Mouse (Mus musculus): ENCODE data around the gene Rab3b.

Gene Rab3b

GRCm38 (mm10) chr4:108960619-108961460 lies 82.0 kb downstream of the Rab3b start:
- no peaks in the 10 kb centered on the region; the same call in 1 of the 2 replicates for H3K27me3 ChIP-seq (ENCODE audit: control insufficient read depth, insufficient read depth, low read length, poor library complexity, severe bottlenecking)
- no peak for DNase-seq (ENCODE audit: low read depth, low spot score)
- no peaks in the 10 kb centered on the region for H3K36me3 ChIP-seq (ENCODE audit: control insufficient read depth, insufficient read depth, low read length, poor library complexity, severe bottlenecking)

GRCm38 (mm10) chr4:108963017-108963416 lies 84.2 kb downstream of the Rab3b start:
- Histone ChIP-seq H3K36me3 (ENCODE audit: control insufficient read depth, insufficient read depth, low read length, poor library complexity, severe bottlenecking) (no peaks in the 10 kb centered on the region), H3K27me3 (ENCODE audit: control insufficient read depth, insufficient read depth, low read length, poor library complexity, severe bottlenecking) (no peaks in the 10 kb centered on the region; the same call in 1 of the 2 replicates)
- DNase-seq (ENCODE audit: low read depth, low spot score), result no peak

- H3K36me3 ChIP-seq (ENCODE audit: control insufficient read depth, insufficient read depth, low read length, poor library complexity, severe bottlenecking), result no peaks in the 10 kb centered on the region
- DNase-seq (ENCODE audit: low read depth, low spot score), result no peak
- H3K27me3 ChIP-seq (ENCODE audit: control insufficient read depth, insufficient read depth, low read length, poor library complexity, severe bottlenecking), result no peaks in the 10 kb centered on the region
Observed at GRCm38 (mm10) chr4:108969517-108969916, 90.7 kb downstream of the Rab3b start.

- Histone ChIP-seq H3K27me3 (ENCODE audit: control insufficient read depth, insufficient read depth, low read length, poor library complexity, severe bottlenecking) (no peaks in the 10 kb centered on the region), H3K36me3 (ENCODE audit: control insufficient read depth, insufficient read depth, low read length, poor library complexity, severe bottlenecking) (no peaks in the 10 kb centered on the region)
- DNase-seq (ENCODE audit: low read depth, low spot score), result no peak
Observed at GRCm38 (mm10) chr4:108971054-108971453, 92.2 kb downstream of the Rab3b start.

GRCm38 (mm10) chr4:108976458-108977071 lies 97.7 kb downstream of the Rab3b start:
- Histone ChIP-seq H3K27me3 (ENCODE audit: control insufficient read depth, insufficient read depth, low read length, poor library complexity, severe bottlenecking) (no peaks in the 10 kb centered on the region), H3K36me3 (ENCODE audit: control insufficient read depth, insufficient read depth, low read length, poor library complexity, severe bottlenecking) (no peaks in the 10 kb centered on the region)
- peak; percentile 61 for DNase-seq (ENCODE audit: low read depth, low spot score)

- Histone ChIP-seq H3K36me3 (ENCODE audit: control insufficient read depth, insufficient read depth, low read length, poor library complexity, severe bottlenecking) (no peaks in the 10 kb centered on the region), H3K27me3 (ENCODE audit: control insufficient read depth, insufficient read depth, low read length, poor library complexity, severe bottlenecking) (no peaks in the 10 kb centered on the region)
- DNase-seq (ENCODE audit: low read depth, low spot score), result peak; percentile 13
Observed at GRCm38 (mm10) chr4:108986833-108987472, 108.1 kb downstream of the Rab3b start.

- Histone ChIP-seq H3K27me3 (ENCODE audit: control insufficient read depth, insufficient read depth, low read length, poor library complexity, severe bottlenecking) (no peaks in the 10 kb centered on the region), H3K36me3 (ENCODE audit: control insufficient read depth, insufficient read depth, low read length, poor library complexity, severe bottlenecking) (no peaks in the 10 kb centered on the region)
- DNase-seq (ENCODE audit: low read depth, low spot score), result peak; percentile 47
Observed at GRCm38 (mm10) chr4:108987473-108987842, 108.6 kb downstream of the Rab3b start.

- Histone ChIP-seq H3K36me3 (ENCODE audit: control insufficient read depth, insufficient read depth, low read length, poor library complexity, severe bottlenecking) (no peaks in the 10 kb centered on the region), H3K27me3 (ENCODE audit: control insufficient read depth, insufficient read depth, low read length, poor library complexity, severe bottlenecking) (no peaks in the 10 kb centered on the region)
- DNase-seq (ENCODE audit: low read depth, low spot score), result no peak
Observed at GRCm38 (mm10) chr4:108989430-108989829, 110.6 kb downstream of the Rab3b start.

GRCm38 (mm10) chr4:108990032-108990431 lies 111.2 kb downstream of the Rab3b start:
- no peaks in the 10 kb centered on the region for H3K36me3 ChIP-seq (ENCODE audit: control insufficient read depth, insufficient read depth, low read length, poor library complexity, severe bottlenecking)
- H3K27me3 ChIP-seq (ENCODE audit: control insufficient read depth, insufficient read depth, low read length, poor library complexity, severe bottlenecking), result no peaks in the 10 kb centered on the region
- DNase-seq (ENCODE audit: low read depth, low spot score), result no peak

- H3K36me3 ChIP-seq (ENCODE audit: control insufficient read depth, insufficient read depth, low read length, poor library complexity, severe bottlenecking), result no peaks in the 10 kb centered on the region
- DNase-seq (ENCODE audit: low read depth, low spot score), result no peak
- H3K27me3 ChIP-seq (ENCODE audit: control insufficient read depth, insufficient read depth, low read length, poor library complexity, severe bottlenecking), result no peaks in the 10 kb centered on the region
Observed at GRCm38 (mm10) chr4:108990571-108990970, 111.7 kb downstream of the Rab3b start.

- no peaks in the 10 kb centered on the region for H3K36me3 ChIP-seq (ENCODE audit: control insufficient read depth, insufficient read depth, low read length, poor library complexity, severe bottlenecking)
- DNase-seq (ENCODE audit: low read depth, low spot score), result no peak
- H3K27me3 ChIP-seq (ENCODE audit: control insufficient read depth, insufficient read depth, low read length, poor library complexity, severe bottlenecking), result no peaks in the 10 kb centered on the region
Observed at GRCm38 (mm10) chr4:108991811-108992210, 112.9 kb downstream of the Rab3b start.
